Comparison of ENCODE assay signal across 9 mouse cellular contexts in genomic region chr11:76577588-76578257, GRCm38 (mm10). TPM values are rescaled to one million over a fixed set of nuclear protein-coding genes. Genes with fewer than 3 reads are reported as not detected.
A peak's percentile ranks its signal among the peaks of the same experiment; 100 is the strongest.
DNase-seq lines count a peak whose midpoint lies in the region; ATAC-seq and TF ChIP-seq lines count a peak whose summit lies in the region.
"Had no signal": no experiment of that assay in that cellular context is flagged by ENCODE, and none has a peak within 500 bp of the region (broad histone marks: within the 10 kb centered on the region; RNA-seq: fewer than 3 reads in every experiment).

No protein-coding gene starts in this region.

- peak; percentile 69 to 79 for DNase-seq in CD8-positive naive resting alpha-beta T cell, adult 2 months (ENCODE audit: low read depth in 2 of 2, low spot score in 2 of 2)
- peak; percentile 94 for DNase-seq in brain, adult 2 months (ENCODE audit: low read depth, low spot score)
- DNase-seq in heart, postnatal 10 days = peak; percentile 88 to 93
- DNase-seq in kidney, postnatal 4 days = peak; percentile 95 to 96
- peak; percentile 83 for DNase-seq in lung, adult 2 months
- DNase-seq in testis, postnatal 14 days (ENCODE audit: low spot score) = peak; percentile 71

- H3K9me3 ChIP-seq in neural tube, embryonic 15.5 days (replicated peaks) = no peaks in the 10 kb centered on the region

- 38% methylated on average over 12 of the region's 12 CpGs for WGBS in lung, adult 2 months
- WGBS in neural tube, embryonic 15.5 days = 36% methylated on average over 12 of the region's 12 CpGs

- no peak overlapping the region for H3K27ac ChIP-seq in neural tube, embryonic 15.5 days (replicated peaks)

- peak; percentile 64 for ATAC-seq in erythroid progenitor cell, adult 5-6 weeks (replicated peaks; ENCODE audit: low FRiP score, poor library complexity, severe bottlenecking)
- ATAC-seq in neural tube, embryonic 15.5 days (ENCODE audit: low FRiP score) = peak; percentile 74; the same call in 1 of the 2 replicates

- H3K4me2 ChIP-seq in neural tube, embryonic 15.5 days = no peak overlapping the region

- no peak overlapping the region for H3K4me3 ChIP-seq in lung, adult 2 months (replicated peaks; ENCODE audit: extremely low read depth, low read depth, low read length)
- no peak overlapping the region for H3K4me3 ChIP-seq in neural tube, embryonic 15.5 days (replicated peaks)
- H3K4me3 ChIP-seq: erythroblast, embryonic 14.5 days had no signal

- H3K36me3 ChIP-seq in neural tube, embryonic 15.5 days = no peaks in the 10 kb centered on the region

- intact Hi-C loops in heart, postnatal 10 days (cut with DNase I) = loop anchor here (1.0 to 10.0 kb wide), 3 partner anchors 36 to 123 kb away; no protein-coding TSS in a partner anchor

- peak; percentile 90 for TF ChIP-seq CTCF in lung, adult 2 months (IDR thresholded peaks at IDR 0.05; ENCODE audit: insufficient read depth, low read length)

- H3K9ac ChIP-seq in neural tube, embryonic 15.5 days (replicated peaks) = no peak overlapping the region

- no peak for TF ChIP-seq POLR2A in lung, adult 2 months (IDR thresholded peaks at IDR 0.05; ENCODE audit: borderline replicate concordance, extremely low read depth, low read depth, low read length)

- no peaks in the 10 kb centered on the region for H3K4me1 ChIP-seq in lung, adult 2 months (ENCODE audit: control insufficient read depth, insufficient read depth, low read length)
- no peaks in the 10 kb centered on the region; the same call in 1 of the 2 replicates for H3K4me1 ChIP-seq in neural tube, embryonic 15.5 days

- no peaks in the 10 kb centered on the region; the same call in 1 of the 2 replicates for H3K27me3 ChIP-seq in neural tube, embryonic 15.5 days (replicated peaks)

RNA-seq across cellular contexts. Expression of gene Abr, which starts 44.4 kb away (rescaled TPM):
- 4.0 and 10.9 TPM in 2 replicates for total RNA-seq in erythroid progenitor cell, adult 5-6 weeks (2015; ENCODE audit: low replicate concordance)
- total RNA-seq in erythroid progenitor cell, adult 5-6 weeks (2017; ENCODE audit: low replicate concordance) = 7.0 and 7.7 TPM in 2 replicates
- total RNA-seq in heart, postnatal 10 days (2021) = 10 to 100 TPM; 33.9 to 41.2 TPM
- 53.5 and 54.8 TPM in 2 replicates for polyA plus RNA-seq in lung, adult 2 months (2012; rRNA removed)
- polyA plus RNA-seq in neural tube, embryonic 15.5 days (2015; fragmentation: Nextera tagmentation; extraction: Ambion mirVana) = 73.5 and 88.3 TPM in 2 replicates
